Mouse (Mus musculus): ENCODE measurements around the gene Itgam. TPM values are rescaled to one million over a fixed set of nuclear protein-coding genes. Genes with fewer than 3 reads are reported as not detected.

Gene Itgam
- total RNA-seq, 2 experiments from 2014 or later, result 8.4 to 8.7 TPM

- DNase-seq (ENCODE audit: low spot score in 2 of 2), result no peak
These were observed 5.5 kb upstream of the Itgam start for GRCm38 (mm10) chr7:128056917-128057444.

DNA sequence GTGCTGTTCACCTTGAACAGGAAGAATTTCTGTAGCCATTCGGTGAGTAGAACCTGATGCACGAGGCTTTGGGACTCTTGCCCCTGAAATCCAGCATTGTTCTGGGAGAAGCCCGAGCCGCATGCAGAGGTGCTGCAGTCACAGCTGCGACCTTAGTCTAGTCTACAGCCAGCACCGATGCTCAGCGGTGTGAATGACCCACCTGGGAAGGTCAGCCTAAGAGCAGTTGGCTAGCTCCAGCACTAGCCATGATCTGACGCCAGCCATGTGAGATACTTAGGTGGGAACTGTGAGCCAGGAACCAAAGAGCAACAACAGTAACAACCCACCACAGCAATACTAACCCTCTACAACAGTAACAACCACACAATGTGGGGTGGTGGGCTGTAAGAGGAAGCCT, 4.6 kb upstream of the Itgam start:
- no peak for DNase-seq (ENCODE audit: low spot score in 2 of 2)

GRCm38 (mm10) chr7:128058576-128058975, 3.9 kb upstream of the Itgam start:
- no peak for DNase-seq (ENCODE audit: low spot score in 2 of 2)

DNA sequence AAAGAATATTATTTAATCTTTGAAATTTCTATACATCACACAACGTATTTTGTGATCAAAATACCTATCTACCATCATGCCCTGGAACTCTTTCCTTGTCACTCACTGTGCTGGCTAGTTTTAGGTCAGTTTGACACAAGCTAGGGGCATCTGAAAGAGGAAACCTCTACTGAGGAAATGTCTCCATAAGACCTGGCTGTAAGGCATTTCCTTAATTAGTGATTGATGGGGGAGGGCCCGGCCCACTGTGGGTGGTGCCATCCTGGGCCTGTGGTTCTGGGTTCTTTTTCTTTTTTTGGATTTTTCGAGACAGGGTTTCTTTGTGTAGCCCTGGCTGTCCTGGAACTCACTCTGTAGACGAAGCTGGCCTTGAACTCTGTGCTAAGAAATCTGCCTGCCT, 3.3 kb upstream of the Itgam start:
- no peak for DNase-seq (ENCODE audit: low spot score in 2 of 2)

DNA sequence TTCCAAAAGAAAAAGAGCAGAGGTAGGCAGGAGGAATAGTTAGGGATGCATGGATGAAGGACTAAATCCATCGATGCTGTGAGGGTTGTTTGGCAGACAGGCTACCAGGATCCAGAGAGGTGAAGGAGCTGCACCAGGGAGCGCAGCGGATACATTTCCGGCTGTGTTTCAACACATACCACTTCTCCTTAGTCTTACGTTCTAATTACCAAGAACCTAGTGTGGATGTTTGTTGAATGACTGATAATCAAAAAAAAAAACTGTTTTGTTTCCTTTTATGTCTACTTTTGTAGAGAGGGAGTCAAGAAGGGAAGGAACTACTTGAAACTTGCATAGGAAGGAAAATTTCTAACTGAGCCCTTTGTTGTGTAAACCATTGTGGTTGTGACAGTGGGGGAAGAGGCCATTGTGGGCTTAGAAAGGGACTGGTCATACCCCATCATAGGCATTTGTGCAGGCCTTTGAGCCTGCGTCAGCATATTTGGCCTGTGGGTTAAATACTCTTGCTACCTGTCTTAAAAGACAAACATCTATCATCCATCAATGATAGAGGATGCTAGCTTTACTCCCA, 856 bp downstream of the Itgam start:
- DNase-seq (ENCODE audit: low spot score in 2 of 2), result no peak

GRCm38 (mm10) chr7:128065547-128065946, 3.1 kb downstream of the Itgam start:
- DNase-seq (ENCODE audit: low spot score in 2 of 2), result no peak

GRCm38 (mm10) chr7:128067847-128068246, 5.4 kb downstream of the Itgam start:
- DNase-seq (ENCODE audit: low spot score in 2 of 2), result no peak

GRCm38 (mm10) chr7:128069844-128070243, 7.4 kb downstream of the Itgam start:
- no peak for DNase-seq (ENCODE audit: low spot score in 2 of 2)

DNA sequence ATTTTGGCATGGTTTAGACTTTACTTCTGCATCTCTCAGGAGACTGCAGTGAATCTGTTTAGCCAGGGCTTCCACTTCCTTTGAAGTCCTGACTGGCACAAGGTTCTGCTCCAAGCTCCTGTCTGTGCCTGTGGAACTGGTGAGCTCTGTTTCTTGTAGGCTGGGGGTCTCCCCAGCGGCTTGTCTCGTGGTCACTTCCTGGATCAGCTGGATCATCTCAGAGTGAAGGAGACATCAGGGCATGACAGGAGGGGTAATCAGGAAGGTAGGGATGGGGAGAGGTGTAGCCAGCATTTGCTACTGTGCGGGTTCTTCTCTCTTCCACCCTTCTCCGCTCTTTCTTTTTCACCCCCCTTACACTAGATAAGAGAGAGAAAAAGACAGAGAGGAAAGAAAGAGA, 9.4 kb downstream of the Itgam start:
- DNase-seq (ENCODE audit: low spot score in 2 of 2), result no peak

DNA sequence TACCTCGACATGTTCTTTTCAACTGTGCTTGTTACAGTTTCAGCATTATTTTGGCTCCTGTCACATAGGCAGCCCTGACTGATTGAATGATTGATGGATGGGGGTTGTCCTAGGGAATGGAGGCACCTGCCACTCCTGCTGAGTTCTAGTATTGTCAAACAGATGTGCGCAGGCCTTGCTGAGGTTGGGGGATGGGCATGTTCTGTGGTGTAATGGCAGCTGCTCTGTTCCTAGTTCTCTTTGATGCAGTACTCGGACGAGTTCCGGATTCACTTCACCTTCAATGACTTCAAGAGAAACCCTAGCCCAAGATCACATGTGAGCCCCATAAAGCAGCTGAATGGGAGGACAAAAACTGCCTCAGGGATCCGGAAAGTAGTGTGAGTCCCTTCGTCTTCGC, 17.6 kb downstream of the Itgam start:
- no peak for DNase-seq (ENCODE audit: low spot score in 2 of 2)

DNA sequence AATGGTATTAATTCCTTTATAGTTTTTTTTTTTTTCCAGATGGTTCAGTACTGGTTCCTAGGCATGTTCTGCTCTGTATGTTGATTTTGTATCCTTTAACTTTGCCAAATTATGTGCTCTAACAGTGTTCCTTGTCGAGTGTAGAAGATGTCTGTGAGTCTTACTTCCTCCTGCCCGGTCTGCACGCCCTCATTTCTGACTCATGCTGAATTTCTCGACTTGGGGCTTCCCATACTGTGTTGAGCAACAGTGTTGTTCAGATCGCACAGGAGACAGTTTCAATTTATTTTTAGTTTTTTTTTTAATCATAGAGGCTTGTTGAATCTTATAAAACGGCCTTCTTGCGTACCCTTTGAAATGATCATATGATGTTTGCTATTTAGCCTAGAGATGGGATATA, 26.7 kb downstream of the Itgam start:
- no peak for DNase-seq (ENCODE audit: low spot score in 2 of 2)

GRCm38 (mm10) chr7:128098135-128098534, 35.7 kb downstream of the Itgam start:
- DNase-seq (ENCODE audit: low spot score in 2 of 2), result no peak

DNA sequence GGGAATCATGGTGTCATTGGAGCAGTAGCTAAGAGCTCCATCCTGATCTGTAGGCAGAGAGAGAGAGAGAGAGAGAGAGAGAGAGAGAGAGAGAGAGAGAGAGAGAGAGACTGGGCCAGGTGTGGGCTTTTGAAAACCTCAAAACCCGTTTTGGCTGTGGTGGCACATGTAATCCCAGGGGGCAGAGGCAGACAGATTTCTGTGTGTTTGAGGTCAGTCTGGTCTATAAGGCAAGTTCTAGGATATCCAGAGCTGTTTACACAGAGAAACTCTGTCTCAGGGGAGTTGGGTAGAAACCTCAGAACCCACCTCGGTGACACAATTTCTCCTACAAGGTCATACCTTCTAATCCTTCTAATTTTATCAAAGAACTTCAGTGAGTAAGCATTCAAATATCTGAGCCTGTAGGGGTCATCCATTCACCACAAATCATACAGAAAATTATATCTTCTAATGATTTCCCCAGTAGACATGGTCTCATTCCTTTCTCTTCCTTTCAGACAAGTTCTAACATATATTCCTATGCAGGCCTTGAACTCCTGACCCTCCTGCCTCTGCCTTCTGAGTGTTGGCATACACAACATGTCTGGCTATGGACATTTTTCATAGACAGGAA, 38.4 kb downstream of the Itgam start:
- DNase-seq (ENCODE audit: low spot score in 2 of 2), result no peak

- peak; percentile 32 to 43 for DNase-seq (ENCODE audit: low spot score in 2 of 2)
These were observed 42.8 kb downstream of the Itgam start for GRCm38 (mm10) chr7:128105246-128105645.

DNA sequence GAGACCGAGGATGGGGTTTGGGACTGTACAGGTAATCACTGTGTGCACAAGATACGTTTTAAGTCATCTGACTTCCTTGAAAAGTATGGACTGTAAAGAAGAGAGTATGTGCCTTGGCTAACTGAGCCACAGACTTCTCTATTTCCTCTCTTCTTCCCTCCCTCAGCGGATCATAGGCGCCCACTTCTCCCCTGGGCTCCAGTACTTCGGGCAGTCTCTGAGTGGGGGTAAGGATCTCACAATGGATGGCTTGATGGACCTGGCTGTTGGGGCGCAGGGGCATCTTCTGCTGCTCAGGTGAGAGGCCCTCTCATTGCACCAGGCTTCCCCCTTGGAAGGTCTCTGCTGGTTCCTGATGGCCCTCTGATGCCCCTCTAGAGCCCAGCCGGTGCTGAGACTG, 45.0 kb downstream of the Itgam start:
- no peak for DNase-seq (ENCODE audit: low spot score in 2 of 2)

GRCm38 (mm10) chr7:128110314-128110713, 47.9 kb downstream of the Itgam start:
- DNase-seq (ENCODE audit: low spot score in 2 of 2), result no peak

GRCm38 (mm10) chr7:128112131-128112530, 49.7 kb downstream of the Itgam start:
- no peak for DNase-seq (ENCODE audit: low spot score in 2 of 2)

- no peak for DNase-seq (ENCODE audit: low spot score in 2 of 2)
These were observed 52.1 kb downstream of the Itgam start for GRCm38 (mm10) chr7:128114371-128115105.

DNA sequence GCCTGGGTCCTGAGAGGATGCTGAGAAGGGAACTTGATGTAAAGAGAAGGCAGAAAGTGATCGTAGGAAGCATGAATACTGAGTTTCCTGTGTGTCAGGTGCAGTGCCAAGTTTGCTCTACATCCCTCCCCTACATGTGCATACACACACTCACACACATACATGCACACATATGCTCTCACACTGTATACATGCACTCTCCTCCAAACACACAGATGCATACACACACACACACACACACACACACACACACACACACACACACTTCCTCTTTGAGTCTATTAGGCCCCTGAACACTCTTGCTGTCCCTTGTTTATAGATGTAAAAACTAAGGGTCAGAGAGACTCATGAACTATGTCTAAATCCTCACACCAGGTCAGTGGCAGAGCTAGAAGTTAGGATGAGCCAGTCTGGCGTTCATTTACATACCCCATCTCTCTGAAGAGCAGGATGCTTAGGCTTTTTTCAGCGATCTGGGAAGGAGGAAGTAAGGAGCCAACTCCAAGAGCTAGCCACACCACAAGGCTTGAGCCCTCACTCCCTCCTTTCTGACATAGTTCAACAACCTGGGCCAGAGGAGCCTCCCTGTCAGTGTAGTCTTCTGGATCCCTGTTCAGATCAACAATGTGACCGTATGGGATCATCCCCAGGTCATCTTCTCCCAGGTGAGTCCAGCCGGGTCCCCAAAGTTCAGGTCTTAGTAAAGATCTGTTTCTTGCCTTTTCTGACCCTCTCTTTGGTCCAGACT, 52.9 kb downstream of the Itgam start:
- DNase-seq (ENCODE audit: low spot score in 2 of 2), result no peak

DNA sequence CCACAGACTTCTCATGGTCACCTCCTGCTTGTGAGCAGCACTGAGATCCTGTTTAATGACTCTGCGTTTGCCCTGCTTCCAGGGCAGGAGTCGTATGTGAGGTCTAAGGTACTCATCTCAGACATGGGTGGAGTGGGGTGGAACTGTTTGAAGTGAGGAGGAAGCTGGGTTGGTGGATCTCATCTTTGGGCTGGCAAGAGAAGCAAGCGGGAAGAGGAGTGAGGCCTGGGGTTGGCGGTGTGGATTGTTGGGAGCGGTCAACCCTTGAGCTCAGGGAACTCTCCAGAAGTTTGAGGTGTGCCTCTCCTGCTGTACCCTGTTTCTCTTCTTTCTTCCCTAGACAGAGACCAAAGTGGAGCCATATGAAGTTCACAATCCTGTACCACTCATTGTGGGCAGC, 54.0 kb downstream of the Itgam start:
- DNase-seq (ENCODE audit: low spot score in 2 of 2), result no peak

GRCm38 (mm10) chr7:128119726-128120490, 57.5 kb downstream of the Itgam start:
- DNase-seq (ENCODE audit: low spot score in 2 of 2), result no peak
